Mouse (Mus musculus): ENCODE measurements around the gene Smarcb1. TPM values are rescaled to one million over a fixed set of nuclear protein-coding genes. Genes with fewer than 3 reads are reported as not detected.

The Smarcb1 gene
- polyA plus RNA-seq, 1 experiment from 2014 or later, result 298 TPM

Other genes with a start within 250 kb of the Smarcb1 start
- gene Cabin1, start 157.3 kb downstream of the Smarcb1 start, polyA plus RNA-seq (2016; fragmentation: Nextera tagmentation; extraction: Ambion mirVana), result 44.1 and 48.7 TPM in 2 replicates
- 86.4 and 90.4 TPM in 2 replicates for gene Ddt, start 148.2 kb downstream of the Smarcb1 start, polyA plus RNA-seq (2016; fragmentation: Nextera tagmentation; extraction: Ambion mirVana)
- not detected in 2 replicates for gene Gm20441, start 140.7 kb downstream of the Smarcb1 start, polyA plus RNA-seq (2016; fragmentation: Nextera tagmentation; extraction: Ambion mirVana)
- gene Gstt3, start 140.2 kb downstream of the Smarcb1 start, polyA plus RNA-seq (2016; fragmentation: Nextera tagmentation; extraction: Ambion mirVana), result 5.0 and 5.1 TPM in 2 replicates
- 6.7 and 8.7 TPM in 2 replicates for gene Gstt1, start 123.0 kb downstream of the Smarcb1 start, polyA plus RNA-seq (2016; fragmentation: Nextera tagmentation; extraction: Ambion mirVana)
- gene Gstt4, start 99.1 kb downstream of the Smarcb1 start, polyA plus RNA-seq (2016; fragmentation: Nextera tagmentation; extraction: Ambion mirVana), result not detected in 2 replicates
- gene Gstt2, start 84.2 kb downstream of the Smarcb1 start, polyA plus RNA-seq (2016; fragmentation: Nextera tagmentation; extraction: Ambion mirVana), result 7.9 and 8.4 TPM in 2 replicates
- gene Mif, start 61.4 kb downstream of the Smarcb1 start, polyA plus RNA-seq (2016; fragmentation: Nextera tagmentation; extraction: Ambion mirVana), result 1,134 and 1,420 TPM in 2 replicates
- gene Derl3, start 28.2 kb downstream of the Smarcb1 start, polyA plus RNA-seq (2016; fragmentation: Nextera tagmentation; extraction: Ambion mirVana), result 2.7 and 2.9 TPM in 2 replicates
- 15.4 and 15.5 TPM in 2 replicates for gene Chchd10, start 11.5 kb upstream of the Smarcb1 start, polyA plus RNA-seq (2016; fragmentation: Nextera tagmentation; extraction: Ambion mirVana)
- 55.2 and 56.1 TPM in 2 replicates for gene Mmp11, start 14.9 kb upstream of the Smarcb1 start, polyA plus RNA-seq (2016; fragmentation: Nextera tagmentation; extraction: Ambion mirVana)
- gene Gm867, start 19.1 kb upstream of the Smarcb1 start, polyA plus RNA-seq (2016; fragmentation: Nextera tagmentation; extraction: Ambion mirVana), result 1.5 and 1.7 TPM in 2 replicates
- 0.34 and 0.98 TPM in 2 replicates for gene Vpreb3, start 21.4 kb upstream of the Smarcb1 start, polyA plus RNA-seq (2016; fragmentation: Nextera tagmentation; extraction: Ambion mirVana)
- gene Gm5134, start 32.9 kb upstream of the Smarcb1 start, polyA plus RNA-seq (2016; fragmentation: Nextera tagmentation; extraction: Ambion mirVana), result not detected in 2 replicates
- 20.4 and 24.5 TPM in 2 replicates for gene Zfp280b, start 111.0 kb upstream of the Smarcb1 start, polyA plus RNA-seq (2016; fragmentation: Nextera tagmentation; extraction: Ambion mirVana)
- not detected in 2 replicates for gene Slc5a4b, start 189.3 kb upstream of the Smarcb1 start, polyA plus RNA-seq (2016; fragmentation: Nextera tagmentation; extraction: Ambion mirVana)
- not detected in 2 replicates for gene Slc5a4a, start 225.8 kb upstream of the Smarcb1 start, polyA plus RNA-seq (2016; fragmentation: Nextera tagmentation; extraction: Ambion mirVana)